Mouse (Mus musculus) lung, postnatal 10 days (tissue): ENCODE results near the gene Cbx1.

ENCODE experiments used
- DNase-seq: peaks from one replicate; pipeline ENCODE4 v3.0.0; 2021

The Cbx1 gene

DNA sequence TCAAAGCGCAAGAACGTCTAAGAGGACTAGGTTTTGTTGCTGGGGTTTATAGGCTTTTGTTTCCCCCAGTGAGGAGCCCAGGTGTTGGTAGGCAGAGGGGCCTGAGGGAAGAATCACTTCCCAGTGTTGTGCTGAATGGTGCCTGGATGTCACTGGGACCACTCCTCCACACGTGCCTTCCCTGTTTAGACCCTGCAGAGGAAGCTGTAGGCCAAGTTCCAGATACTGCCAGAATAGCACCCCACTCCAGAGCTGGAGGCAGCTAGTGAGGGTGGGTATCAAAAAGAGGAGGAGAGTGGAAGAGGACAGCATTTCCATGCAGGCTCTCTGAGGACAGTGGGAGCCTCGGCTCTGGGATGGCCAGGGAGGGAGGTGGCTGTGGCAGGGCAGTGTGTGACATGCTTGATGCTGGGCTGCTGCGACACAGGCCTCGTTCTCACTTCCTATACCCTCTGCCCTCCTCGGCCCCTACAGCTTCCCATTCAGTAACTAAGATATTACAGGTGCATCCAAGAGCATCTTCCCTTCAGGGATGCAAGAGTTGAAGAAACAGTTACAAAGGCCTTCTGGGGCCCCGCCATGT is 29.3 kb downstream of the Cbx1 start:
- DNase-seq = no peak

DNA sequence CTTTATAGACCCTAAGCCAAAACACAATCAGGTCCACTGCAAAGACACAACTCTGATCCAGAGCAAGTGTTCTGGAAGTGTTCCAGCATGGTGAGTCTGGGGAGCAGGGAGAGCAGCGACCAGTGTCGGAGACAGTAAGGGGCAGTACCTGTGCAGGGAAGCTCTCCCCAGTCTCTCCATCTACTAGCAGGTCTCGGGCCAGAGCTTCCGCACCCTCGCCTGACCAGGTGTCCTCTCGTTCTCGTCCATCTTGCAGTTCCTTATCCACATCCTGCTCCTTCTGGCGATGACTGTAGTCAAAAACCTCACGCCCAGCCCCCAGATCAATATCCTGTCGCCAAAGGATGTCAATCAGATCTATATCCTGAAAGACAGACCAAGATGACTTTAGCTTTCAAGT is 33.0 kb downstream of the Cbx1 start:
- no peak for DNase-seq

DNA sequence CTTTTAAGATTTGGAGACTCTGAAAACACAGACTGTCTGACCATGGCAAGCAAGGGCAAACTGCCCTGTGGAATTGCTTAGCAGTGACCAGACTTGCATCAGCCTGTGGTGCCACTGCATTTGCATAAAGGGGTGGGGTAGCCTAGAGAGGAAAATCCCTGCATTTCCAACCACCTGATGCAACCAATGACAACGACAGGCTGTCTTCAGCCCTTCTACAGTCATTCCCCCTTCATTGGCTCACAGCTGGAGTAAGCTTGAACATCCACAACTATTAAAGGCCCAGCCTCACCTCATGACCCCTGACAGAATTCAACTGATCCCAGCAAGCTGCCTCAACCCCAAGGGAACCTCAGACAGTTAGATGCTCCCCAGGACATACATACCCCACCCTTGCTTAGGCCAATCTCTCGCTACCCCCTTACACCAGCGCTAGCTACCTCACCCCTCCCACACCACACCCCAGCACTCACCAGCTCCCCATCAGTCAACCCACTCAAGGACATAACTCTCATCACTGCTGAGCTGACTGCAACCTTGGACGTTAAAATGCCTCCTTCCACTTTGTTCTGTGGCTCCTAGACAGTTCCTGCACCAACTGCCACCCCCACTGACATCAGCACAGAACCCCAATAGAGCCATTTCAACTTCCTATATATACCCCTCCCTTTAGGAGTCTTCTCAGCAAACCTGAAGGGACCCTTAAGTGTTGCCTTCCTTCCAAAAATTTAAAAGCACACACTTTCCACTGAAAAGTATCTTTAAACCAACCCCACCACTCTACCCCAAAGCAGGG is 33.9 kb downstream of the Cbx1 start:
- peak; percentile 19 for DNase-seq

DNA sequence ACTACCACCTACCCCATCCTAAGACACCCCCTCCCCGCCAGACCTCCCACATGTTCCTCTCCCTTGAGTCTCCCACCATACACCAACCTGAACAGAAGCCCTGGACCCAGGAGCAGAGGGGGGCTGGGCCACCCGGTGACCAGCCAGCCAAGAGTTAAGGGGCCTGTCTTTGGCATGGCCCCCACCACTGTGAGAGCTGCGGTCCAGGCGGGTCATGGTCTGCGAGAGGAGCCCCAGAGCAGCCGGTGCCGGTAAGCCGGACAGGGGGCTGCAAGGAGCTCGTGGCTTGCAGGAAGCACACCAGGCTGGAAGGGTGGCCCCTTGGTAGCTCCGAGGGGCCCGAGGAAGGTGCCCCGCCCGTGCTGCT is 34.5 kb downstream of the Cbx1 start:
- peak; percentile 8 for DNase-seq

DNA sequence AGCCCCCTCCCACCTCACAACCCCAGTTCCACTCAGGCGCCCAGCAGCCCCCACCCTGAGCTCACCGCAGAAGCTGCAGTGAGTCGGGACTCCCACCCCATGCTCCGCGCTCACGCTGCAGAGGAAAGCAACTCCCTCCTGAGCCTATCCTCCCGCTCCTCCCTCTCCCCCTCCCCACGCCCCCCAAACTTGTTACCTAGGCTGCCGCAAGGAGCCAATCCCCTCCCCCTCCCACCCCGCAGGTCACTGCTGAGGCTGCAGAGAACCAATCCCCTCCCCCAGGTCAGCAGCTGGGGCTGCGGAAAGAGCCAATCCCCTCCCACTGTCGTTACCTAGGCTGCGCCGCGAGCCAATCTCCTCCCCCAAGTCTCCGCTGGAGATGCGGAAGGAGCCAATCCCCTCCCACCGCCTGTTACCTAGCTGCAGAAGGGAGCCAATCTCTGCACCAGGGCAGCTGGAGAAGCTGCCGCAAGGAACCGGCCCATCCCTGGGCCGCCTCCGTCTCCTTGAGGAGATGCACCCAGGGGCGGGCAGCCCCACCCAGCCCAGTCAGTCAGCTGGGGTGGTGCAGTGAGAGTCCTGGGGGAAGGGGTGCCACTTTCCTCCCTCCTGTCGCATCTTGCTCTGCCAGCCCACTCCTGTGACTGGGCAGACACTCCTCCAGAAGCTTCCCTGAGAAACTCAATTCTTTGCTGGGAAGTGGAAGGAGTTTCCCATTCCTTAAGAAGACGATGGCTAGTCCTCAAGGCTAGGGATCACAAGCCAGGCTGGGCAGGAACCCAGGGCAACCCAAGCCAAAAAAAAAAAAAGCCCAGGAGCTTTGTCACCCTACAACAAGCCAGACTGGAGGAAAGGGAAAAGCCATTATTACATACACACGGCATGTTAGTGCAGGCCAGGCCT is 35.2 kb downstream of the Cbx1 start:
- peak; percentile 91 for DNase-seq

DNA sequence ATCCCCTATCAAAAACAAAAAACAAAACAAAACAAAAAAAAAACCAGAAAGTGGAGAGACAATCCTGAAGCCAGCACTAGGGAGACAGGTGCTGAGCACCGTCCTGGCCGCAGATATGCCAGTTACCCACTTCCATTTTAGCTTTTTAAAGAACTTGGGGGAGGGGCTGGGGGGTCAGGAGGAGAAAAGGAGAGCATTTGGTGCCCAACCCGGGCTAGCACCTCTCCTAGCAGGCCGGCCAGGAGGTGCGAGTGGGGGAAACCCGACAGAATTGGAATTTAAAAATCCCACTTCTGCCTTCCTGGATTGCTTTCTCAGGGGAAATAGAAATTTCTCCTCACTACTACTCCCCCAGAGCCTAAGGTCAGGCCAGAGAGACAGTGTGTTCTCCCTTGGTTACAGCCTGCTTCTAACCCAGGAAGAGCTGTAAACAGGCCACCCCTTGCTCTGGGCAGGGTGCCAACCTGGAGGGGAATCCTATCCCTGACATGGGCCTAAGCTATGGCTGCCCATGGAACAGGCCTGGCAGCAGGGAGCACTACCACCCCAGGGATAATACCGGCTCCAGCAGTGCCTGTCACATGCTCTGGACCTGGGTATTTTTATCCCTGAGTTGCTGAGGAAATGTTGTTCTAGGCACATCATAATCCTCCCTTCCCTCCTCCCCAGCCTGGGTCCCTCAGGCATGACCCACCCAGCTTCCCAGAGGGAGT is 36.0 kb downstream of the Cbx1 start:
- peak; percentile 87 for DNase-seq

DNA sequence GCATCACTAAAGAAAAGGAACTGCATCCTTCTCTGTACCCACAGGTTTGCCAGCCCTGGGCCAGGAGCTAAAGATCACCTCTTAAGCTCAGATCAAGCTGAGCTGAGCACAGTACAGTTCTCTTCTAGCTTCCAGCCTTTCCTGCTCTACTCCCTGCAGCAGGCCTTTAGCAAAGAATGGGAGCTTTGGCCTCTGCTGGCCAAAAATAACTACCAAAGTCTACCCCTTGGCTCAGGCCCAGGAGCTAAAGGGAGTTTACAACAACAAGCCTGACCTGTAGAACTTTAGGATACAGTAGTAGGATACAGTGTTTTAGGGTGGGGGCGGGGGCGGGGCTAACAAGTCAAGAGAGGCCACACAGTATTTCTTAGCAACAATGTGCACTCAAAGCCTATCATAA is 37.6 kb downstream of the Cbx1 start:
- DNase-seq = peak; percentile 48

DNA sequence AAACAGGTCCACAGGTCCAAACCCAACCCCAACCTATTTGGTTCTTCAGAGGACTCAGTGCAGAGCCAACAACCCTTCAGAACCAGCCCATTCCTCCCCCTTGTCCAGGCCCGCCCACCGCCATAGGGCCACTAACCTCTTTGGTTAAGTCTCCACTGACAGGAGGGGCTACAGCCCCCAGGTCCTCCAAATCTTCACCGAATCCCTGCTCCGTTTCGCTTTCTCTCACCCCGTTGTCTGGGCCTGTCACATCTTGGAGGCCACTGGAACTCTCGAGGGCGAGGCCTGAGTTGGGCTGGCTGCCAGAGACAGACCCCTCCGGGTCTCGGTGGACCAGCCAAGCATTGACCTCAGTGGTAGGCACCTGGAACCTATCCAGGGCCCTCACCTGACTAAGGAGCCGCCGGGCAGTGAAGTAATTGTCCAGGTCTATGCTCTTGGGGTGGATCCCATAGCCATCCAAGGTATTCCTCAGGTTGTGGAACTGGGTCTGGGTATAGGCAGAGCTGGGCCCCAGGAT is 38.2 kb downstream of the Cbx1 start:
- peak; percentile 24 for DNase-seq

DNA sequence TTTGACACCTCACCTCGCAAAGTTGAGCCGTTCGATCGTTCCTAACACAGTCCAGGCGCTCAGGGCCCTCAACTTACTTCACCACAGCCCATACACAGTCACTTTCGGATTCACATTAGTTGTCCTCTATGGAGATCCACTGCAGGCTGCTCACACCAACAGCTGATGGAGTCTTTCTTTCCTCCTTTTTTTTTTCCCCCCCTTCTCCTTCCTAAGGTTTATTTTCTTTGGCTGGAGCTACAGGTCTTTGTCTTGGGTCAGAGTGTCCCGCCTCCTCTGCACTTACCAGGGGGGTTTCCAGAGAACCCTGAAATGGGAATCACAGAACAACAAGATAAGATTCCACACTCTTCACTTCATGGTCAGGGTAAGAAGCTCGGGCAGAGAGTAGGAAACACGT is 39.0 kb downstream of the Cbx1 start:
- DNase-seq = no peak

DNA sequence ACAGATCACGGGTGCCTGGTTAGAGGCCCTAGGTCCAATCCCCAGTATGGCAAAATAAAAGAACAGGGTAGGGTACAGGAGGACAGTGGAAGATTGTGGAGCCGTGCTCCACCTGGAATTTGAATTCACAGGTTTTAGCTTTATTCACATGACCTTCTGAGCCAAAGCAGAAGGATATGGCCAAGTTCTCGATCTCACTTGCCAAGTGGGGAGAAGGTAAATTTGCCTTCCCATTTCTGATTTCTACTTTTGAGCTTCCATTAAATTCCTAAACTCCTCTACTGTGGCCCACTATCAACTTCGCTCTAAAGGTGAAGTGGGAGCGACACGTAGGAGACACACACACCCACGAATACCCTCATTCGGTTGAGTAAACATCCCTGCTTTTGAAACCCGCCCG is 40.0 kb downstream of the Cbx1 start:
- no peak for DNase-seq

DNA sequence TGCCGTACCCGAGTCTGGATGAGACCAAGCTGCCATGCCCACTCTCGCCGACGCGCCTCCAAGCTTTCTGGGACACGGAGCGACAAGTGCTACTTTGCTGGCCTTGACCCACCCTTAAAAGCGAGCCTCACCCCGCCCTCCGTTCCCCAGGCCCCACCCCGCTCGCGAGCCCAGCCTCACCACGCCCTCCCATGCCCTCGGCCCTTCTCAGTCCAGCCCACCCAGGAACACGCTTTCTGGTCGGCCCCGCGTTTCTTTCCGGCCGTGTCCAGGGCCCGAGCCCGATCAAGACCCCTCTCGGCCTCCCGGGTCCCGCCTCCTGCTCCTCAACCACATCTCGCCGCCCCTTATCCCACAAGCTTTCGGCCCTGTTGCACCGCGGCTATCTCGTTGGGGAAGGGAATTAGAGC is 40.5 kb downstream of the Cbx1 start:
- peak; percentile 95 for DNase-seq

DNA sequence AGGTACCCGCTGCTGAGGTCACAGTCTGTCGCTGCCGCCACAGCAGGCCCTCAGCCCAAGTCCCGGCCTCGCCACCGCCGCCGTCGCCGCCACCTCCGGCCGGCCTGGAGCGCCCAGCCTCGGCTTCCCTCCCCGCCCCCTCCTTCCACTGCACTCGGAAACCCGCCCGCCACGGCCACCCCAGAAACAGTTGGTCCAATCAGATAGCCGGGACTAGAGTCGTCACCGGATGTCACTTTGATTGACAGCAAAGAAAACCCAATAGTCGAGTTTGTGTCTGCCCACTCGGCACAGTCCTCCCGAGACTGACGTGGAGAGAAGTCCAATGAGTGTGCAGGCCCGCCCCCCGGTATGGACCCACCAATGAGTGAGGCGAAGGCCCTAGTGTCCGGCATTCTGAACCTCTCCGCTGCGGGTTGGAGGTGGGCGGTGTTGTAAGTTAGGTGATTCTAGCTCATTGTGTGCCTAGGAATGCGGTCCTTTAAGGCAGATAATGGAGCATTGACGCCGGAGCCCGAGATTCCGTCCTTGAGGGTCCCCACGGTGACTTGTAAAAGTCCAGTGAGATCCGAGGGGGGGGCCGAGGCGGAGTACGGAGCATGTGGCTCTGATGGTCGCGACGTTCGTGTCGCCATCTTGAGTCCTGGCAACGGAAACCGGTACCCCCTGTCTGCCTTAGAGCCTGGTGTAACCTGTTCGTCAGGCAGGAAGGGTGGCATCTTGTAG is 41.0 kb downstream of the Cbx1 start, which contains the start of gene Nfe2l1:
Gene Nfe2l1 (minus strand): TSS at position 156 of the 726 bp plus-strand sequence.
- DNase-seq = peak; percentile 99

DNA sequence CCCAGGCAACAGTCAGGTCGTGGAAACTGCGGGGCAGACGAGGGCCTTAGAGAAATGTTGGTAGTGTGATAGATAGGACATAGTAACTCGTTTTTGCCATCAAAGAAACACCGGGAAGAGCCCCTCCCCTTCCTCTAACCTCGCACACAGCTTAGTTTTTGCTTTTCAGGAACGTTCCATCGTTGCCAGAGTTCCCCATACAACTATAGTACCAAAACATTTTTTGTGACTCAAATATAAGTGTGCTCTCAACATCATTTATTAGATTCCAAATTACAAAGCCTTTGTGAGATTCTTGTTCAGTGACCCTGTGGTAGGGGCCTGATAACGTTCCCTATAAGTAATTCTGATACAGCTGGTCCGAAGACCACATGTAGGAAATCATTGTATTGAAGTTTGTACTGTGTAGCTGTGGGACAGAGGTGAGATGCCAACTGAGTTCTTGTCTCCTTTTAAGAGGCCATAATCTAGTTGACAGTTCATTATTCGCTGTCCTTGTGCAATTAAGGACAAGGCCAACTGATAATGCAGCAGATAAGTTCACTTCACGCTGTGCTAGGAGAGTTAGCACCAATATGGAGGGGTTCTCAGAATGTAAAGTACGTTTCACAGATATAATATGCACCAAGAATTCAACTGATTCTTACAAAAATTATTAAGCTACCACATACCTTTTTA is 41.8 kb downstream of the Cbx1 start:
- DNase-seq = no peak

DNA sequence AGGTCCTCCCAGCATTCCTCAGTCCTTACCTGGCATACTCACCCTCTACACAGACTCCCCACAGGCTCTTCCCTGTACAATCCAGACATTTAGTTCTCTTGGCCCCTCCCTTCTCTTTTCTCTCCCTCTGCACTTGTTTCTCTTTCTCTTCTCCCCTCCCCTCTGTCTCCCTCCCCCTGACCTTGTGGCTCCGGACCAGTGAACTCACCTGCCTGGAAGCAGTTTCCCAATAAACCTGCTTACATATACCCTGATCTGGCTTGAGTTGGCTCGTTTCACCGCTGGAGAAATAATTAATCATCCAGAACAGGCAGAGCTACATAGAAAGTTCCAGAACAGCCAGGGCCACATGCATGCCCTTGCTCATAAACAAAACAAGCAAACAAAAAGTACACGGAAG is 42.6 kb downstream of the Cbx1 start:
- DNase-seq = no peak

DNA sequence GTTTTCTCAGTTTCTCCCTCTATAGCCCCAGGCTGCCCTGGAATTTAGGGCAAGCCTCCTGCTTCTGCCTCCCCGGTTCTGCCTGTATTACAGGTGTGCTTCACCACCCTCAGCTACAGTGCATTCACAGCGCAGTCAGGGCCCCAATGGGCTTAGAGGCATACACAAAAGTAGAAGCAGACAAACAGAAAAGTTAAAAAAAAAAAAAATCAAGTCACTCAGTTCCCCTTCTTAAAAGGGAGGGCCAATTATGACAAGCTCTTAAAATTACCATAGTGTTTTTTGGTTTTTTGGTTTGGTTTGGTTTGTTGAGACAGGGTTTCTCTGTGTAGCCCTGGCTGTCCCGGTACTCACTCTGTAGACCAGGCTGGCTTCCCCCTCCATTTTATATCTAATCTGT is 43.6 kb downstream of the Cbx1 start:
- DNase-seq = no peak

DNA sequence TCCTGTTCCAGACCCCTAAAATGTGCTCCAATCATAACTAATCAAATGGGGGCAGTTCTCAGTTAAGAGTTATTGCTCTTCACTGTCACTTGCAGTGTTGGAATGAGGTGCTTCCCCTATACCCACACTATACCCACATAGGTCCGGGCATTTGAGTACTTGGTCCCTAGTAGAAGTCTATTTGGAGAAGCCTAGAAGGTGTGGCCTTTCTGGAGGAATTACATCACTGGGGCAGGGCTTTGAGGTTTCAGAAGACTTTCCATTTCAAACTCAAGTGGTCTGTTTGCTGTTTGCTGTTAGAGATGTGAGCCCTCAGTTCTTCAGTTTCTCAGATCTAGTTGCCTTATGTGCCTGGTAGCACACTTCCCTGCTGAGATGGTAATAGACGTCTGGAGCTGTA is 44.0 kb downstream of the Cbx1 start:
- DNase-seq = no peak

DNA sequence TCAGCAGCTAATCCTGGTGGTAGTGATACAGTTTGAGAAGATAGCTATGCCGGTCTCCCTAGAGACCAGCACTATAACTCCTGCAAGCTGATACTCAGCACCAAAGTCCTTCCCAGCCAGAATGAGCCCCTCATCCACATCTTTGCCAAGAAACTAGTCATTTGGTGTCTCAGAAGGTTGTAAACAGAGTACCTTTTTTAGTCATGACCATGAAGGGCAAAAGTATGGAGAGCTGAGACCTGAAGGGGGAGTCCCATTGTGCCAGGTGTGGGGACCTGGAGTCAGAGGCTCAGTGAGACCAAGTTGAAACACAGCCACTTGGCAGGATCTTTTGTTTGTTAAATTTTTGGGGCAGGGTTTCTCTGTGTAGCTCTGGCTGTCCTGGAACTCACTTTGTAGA is 45.2 kb downstream of the Cbx1 start:
- no peak for DNase-seq

DNA sequence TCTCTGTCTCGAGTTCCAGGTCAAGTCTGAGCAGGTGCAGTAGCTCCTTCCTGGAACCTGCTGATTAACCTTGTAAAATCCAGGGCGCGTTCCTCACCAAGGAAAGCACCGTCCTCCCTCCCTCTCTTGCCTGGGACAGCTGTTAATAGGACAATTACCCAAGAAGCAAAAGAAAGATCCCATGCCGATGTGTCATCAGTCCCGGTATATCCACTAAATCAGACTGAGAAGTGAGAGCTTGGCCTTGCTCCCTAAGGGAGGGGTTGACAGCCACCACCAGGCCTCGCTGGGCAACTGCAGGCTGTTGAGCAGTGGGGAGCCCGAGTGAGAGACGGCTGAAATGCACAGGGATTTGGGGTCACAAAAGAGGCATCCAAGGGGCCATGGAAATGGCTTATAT is 48.4 kb downstream of the Cbx1 start:
- DNase-seq = no peak

DNA sequence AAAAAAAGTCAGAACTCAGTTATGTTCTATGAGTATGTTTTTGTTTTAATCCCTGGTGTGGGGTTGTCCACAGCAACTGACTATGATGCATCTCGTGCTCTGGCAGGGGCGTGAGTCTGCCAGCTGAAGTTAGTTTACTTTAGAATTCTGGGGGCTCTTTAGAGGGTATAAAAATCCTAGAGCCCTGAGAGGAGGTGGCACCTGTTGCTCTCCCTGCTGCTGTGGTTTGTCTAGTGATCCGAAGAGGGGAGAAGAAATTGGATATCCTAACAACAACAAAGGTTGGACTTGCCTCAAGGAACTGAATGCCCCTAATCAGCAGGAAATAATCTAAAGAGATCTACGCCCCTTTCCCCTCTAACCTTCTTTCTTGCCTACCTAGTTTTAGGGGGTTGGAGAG is 49.4 kb downstream of the Cbx1 start:
- DNase-seq = no peak

DNA sequence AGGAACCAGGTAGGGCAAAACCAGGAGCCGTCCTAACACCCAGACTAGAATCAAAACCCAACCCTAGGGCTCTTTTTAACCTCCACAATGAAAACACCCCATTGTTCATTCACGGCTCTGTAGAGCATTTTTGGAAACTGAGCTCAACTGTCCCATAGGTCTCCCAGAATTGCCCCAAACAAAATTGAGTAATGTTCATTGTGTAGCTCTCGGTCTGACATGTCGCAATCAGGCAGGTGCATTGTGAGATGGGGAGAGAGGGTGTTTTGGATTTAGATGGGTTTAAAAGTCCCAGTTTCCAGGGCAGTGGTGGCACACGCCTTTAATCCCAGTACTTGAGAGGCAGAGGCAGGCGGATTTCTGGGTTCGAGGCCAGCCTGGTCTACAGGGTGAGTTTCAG is 50.5 kb downstream of the Cbx1 start:
- no peak for DNase-seq

DNA sequence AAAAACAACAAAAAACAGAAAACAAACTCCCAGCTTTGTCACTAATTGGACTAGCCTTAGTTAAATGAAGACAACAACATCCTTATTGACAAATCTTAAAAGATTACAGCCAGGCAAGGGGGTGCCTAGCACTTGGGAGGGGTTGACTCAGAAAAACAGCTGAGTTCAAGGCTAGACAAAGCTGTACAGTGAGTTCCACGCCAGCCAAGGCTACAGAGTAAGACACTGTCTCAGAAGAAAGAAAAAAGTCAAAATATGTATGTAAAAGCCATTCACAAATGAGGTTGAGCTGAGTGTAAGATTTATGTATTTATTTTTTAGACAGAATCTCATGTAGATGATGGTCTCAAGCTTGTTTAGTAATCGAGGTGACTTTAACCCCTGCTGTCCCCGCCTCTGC is 51.0 kb downstream of the Cbx1 start:
- no peak for DNase-seq

DNA sequence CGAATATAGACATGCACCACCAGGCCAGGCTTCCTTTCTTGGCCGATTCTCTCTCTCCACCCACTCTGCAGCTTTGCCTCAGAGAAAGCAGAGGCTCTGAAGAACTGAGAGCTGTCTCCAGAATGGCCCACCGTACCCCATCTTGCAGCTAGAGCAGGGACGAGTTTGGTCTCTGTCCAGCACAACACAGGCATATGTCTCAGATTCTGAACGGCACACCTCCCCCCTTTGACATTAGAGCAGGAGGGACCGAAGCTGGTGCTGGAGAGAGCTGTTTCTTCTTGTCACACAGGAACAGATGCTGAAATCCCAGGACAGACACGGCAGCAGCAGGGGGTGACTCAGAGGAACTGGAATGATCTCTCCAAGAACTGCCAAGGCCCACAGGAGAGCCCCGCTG is 51.4 kb downstream of the Cbx1 start:
- no peak for DNase-seq
